Mouse (Mus musculus) myocyte (in vitro differentiated cells): ENCODE results near the gene Gprasp1.

Experiments
- E2F4 ChIP-seq: IDR thresholded peaks from one replicate; pipeline ENCODE4 v1.6.1; 2011; ENCODE audit warnings: mild to moderate bottlenecking, control low read depth, moderate library complexity; ENCODE audit not compliant: insufficient read depth
- MAX ChIP-seq: IDR thresholded peaks from one replicate; pipeline ENCODE4 v1.6.1; 2011; ENCODE audit warnings: low read depth, mild to moderate bottlenecking, control low read depth
- MYOD1 ChIP-seq, 3 experiments: IDR thresholded peaks; one replicate each; pipeline ENCODE4 v1.6.1; 2011; ENCODE audit warnings: control low read depth in 2 of 3, low read depth in 2 of 3, mild to moderate bottlenecking in 2 of 3, moderate library complexity in 1 of 3; ENCODE audit not compliant: insufficient read length in 2 of 3, control insufficient read depth in 1 of 3
- MYOG ChIP-seq, 3 experiments: IDR thresholded peaks; one replicate each; pipeline ENCODE4 v1.6.1; 2011; ENCODE audit warnings: control low read depth in 2 of 3, low read depth in 2 of 3, mild to moderate bottlenecking in 2 of 3; ENCODE audit not compliant: insufficient read length in 2 of 3, control insufficient read depth in 1 of 3, insufficient read depth in 1 of 3
- POLR2A ChIP-seq: IDR thresholded peaks from one replicate; pipeline ENCODE4 v1.6.1; 2011; ENCODE audit warnings: low read depth, mild to moderate bottlenecking, control low read depth, moderate library complexity; ENCODE audit not compliant: insufficient read length
- POLR2AphosphoS2 ChIP-seq: IDR thresholded peaks from one replicate; pipeline ENCODE4 v1.6.1; 2011; ENCODE audit warnings: low read depth, control low read depth; ENCODE audit not compliant: insufficient read length
- REST ChIP-seq: IDR thresholded peaks from one replicate; pipeline ENCODE4 v1.6.1; 2011; ENCODE audit warnings: mild to moderate bottlenecking, control low read depth, moderate library complexity; ENCODE audit not compliant: insufficient read depth, insufficient read length
- SRF ChIP-seq: IDR thresholded peaks from one replicate; pipeline ENCODE4 v1.6.1; 2011; ENCODE audit warnings: low read depth; ENCODE audit not compliant: control insufficient read depth, insufficient read length
- TCF12 ChIP-seq: IDR thresholded peaks from one replicate; pipeline ENCODE4 v1.6.1; 2011; ENCODE audit warnings: mild to moderate bottlenecking, control low read depth; ENCODE audit not compliant: poor library complexity, insufficient read depth, severe bottlenecking
- TCF3 ChIP-seq: IDR thresholded peaks from one replicate; pipeline ENCODE4 v1.6.1; 2011; ENCODE audit warnings: low read depth, control low read depth; ENCODE audit not compliant: insufficient read length
- USF1 ChIP-seq: IDR thresholded peaks from one replicate; pipeline ENCODE4 v1.6.1; 2011; ENCODE audit warnings: low read depth, mild to moderate bottlenecking, control low read depth, moderate library complexity

- TF ChIP-seq POLR2A (no peak), MYOD1 (IDR thresholded peaks at IDR 0.05; ENCODE audit: control insufficient read depth in 1 of 3, insufficient read length in 2 of 3, low read depth in 2 of 3) (no peak), TCF12 (no peak), E2F4 (no peak), USF1 (no peak), POLR2AphosphoS2 (no peak), MYOG (IDR thresholded peaks at IDR 0.05; ENCODE audit: control insufficient read depth in 1 of 3, insufficient read depth in 1 of 3, insufficient read length in 2 of 3, low read depth in 2 of 3) (no peak), SRF (no peak), REST (no peak), MAX (no peak), TCF3 (no peak)
These were observed 63.2 kb downstream of the Gprasp1 start for GRCm38 (mm10) chrX:135805780-135806179.
